ENCODE assay signal across 8 mouse cellular contexts in the genomic region with DNA sequence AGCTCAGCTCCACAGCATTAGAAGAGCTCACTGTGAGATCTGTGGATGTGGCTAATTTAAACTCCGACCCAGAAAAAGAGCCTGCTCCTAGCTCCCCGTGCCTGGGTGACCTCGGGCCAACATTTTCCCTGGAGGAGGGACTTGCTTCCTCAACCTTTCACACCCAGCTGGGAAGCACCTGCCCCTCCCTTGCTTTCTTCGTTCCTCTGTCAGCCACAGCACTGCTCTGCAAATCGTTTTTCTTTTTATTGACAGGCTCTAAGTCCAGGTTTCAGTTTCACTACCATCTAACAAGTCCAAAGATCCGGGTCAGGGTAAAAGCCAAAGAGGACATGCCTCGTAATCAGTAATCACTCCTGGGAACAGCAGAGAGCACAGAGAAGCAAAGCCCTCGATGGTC.
DNase-seq lines count a peak whose midpoint lies in the region; ATAC-seq lines count a peak whose summit lies in the region.
"Had no signal": no experiment of that assay in that cellular context is flagged by ENCODE, and none has a peak within 500 bp of the region (broad histone marks: within the 10 kb centered on the region; RNA-seq: fewer than 3 reads in every experiment).

No protein-coding gene starts in this region.

- WGBS in embryonic facial prominence, embryonic 10.5 days = 25% methylated on average over 8 of the region's 8 CpGs
- WGBS in intestine, embryonic 14.5 days = 18% methylated on average over 8 of the region's 8 CpGs
- WGBS in liver, embryonic 11.5 days = 36% methylated on average over 8 of the region's 8 CpGs
- WGBS in forebrain, embryonic 14.5 days = 70% methylated on average over 8 of the region's 8 CpGs

- ATAC-seq in intestine, embryonic 14.5 days (replicated peaks; ENCODE audit: low FRiP score, low TSS enrichment, low read depth) = peak; percentile 56
- peak; percentile 50; the same call in 1 of the 2 replicates for ATAC-seq in liver, embryonic 11.5 days (replicated peaks; ENCODE audit: low FRiP score)
- no peak for ATAC-seq in forebrain, embryonic 14.5 days

- H3K4me3 ChIP-seq in embryonic facial prominence, embryonic 10.5 days = no peak overlapping the region; the same call in 1 of the 2 replicates
- H3K4me3 ChIP-seq in intestine, embryonic 14.5 days (ENCODE audit: low read depth, low read length) = no peak overlapping the region
- H3K4me3 ChIP-seq in liver, embryonic 11.5 days (ENCODE audit: low read depth, low read length) = no peak overlapping the region
- no peak overlapping the region for H3K4me3 ChIP-seq in forebrain, embryonic 14.5 days (ENCODE audit: low read depth, low read length)

- H3K36me3 ChIP-seq in embryonic facial prominence, embryonic 10.5 days (replicated peaks) = no peaks in the 10 kb centered on the region
- H3K36me3 ChIP-seq in intestine, embryonic 14.5 days (ENCODE audit: control insufficient read depth, insufficient read depth, low read length) = no peaks in the 10 kb centered on the region
- H3K36me3 ChIP-seq in liver, embryonic 11.5 days (ENCODE audit: control insufficient read depth, insufficient read depth, low read length) = no peaks in the 10 kb centered on the region
- H3K36me3 ChIP-seq in forebrain, embryonic 14.5 days (ENCODE audit: control insufficient read depth, insufficient read depth, low read length) = no peaks in the 10 kb centered on the region

- peaks cover 30% of the 10 kb centered on the region for H3K4me1 ChIP-seq in embryonic facial prominence, embryonic 10.5 days
- H3K4me1 ChIP-seq in intestine, embryonic 14.5 days (replicated peaks; ENCODE audit: control insufficient read depth, insufficient read depth, low read length) = peaks cover 30% of the 10 kb centered on the region
- no peaks in the 10 kb centered on the region for H3K4me1 ChIP-seq in liver, embryonic 11.5 days (replicated peaks; ENCODE audit: control insufficient read depth, insufficient read depth, low read length)
- peaks cover 7% of the 10 kb centered on the region for H3K4me1 ChIP-seq in forebrain, embryonic 14.5 days (ENCODE audit: control insufficient read depth, insufficient read depth, low read length)

- H3K27ac ChIP-seq in embryonic facial prominence, embryonic 10.5 days (replicated peaks) = no peak overlapping the region
- no peak overlapping the region for H3K27ac ChIP-seq in intestine, embryonic 14.5 days (ENCODE audit: low read depth)
- peak overlapping the region; percentile 49 for H3K27ac ChIP-seq in liver, embryonic 11.5 days (ENCODE audit: low read depth, low read length)
- no peak overlapping the region for H3K27ac ChIP-seq in forebrain, embryonic 14.5 days (ENCODE audit: low read depth, low read length)
- H3K27ac ChIP-seq: macrophage had no signal

- DNase-seq in adrenal gland, postnatal 14 days = peak; percentile 66
- DNase-seq in embryonic facial prominence, embryonic 10.5 days (ENCODE audit: low spot score) = peak; percentile 59
- no peak for DNase-seq in intestine, embryonic 14.5 days (ENCODE audit: low spot score)
- no peak for DNase-seq in liver, embryonic 11.5 days (ENCODE audit: low spot score)
- DNase-seq in forebrain, embryonic 14.5 days (ENCODE audit: low spot score) = no peak
- no peak for DNase-seq in thymus, postnatal 25 days
- no peak for DNase-seq in layer of hippocampus, adult 9-10 months (ENCODE audit: low spot score)

- no peaks in the 10 kb centered on the region for H3K9me3 ChIP-seq in embryonic facial prominence, embryonic 10.5 days
- H3K9me3 ChIP-seq in intestine, embryonic 14.5 days (ENCODE audit: control insufficient read depth, low read length) = no peaks in the 10 kb centered on the region
- no peaks in the 10 kb centered on the region for H3K9me3 ChIP-seq in liver, embryonic 11.5 days (ENCODE audit: control insufficient read depth, low read length)
- H3K9me3 ChIP-seq in forebrain, embryonic 14.5 days (replicated peaks; ENCODE audit: control insufficient read depth, low read length) = no peaks in the 10 kb centered on the region

- H3K9ac ChIP-seq in intestine, embryonic 14.5 days (ENCODE audit: low read length) = no peak overlapping the region
- no peak overlapping the region for H3K9ac ChIP-seq in liver, embryonic 11.5 days (ENCODE audit: low read depth, low read length)
- no peak overlapping the region for H3K9ac ChIP-seq in forebrain, embryonic 14.5 days (ENCODE audit: low read length)

- no peaks in the 10 kb centered on the region for H3K27me3 ChIP-seq in embryonic facial prominence, embryonic 10.5 days (replicated peaks; ENCODE audit: low read depth, poor library complexity, severe bottlenecking)
- H3K27me3 ChIP-seq in intestine, embryonic 14.5 days (replicated peaks; ENCODE audit: control insufficient read depth, insufficient read depth, low read length) = no peaks in the 10 kb centered on the region
- H3K27me3 ChIP-seq in liver, embryonic 11.5 days (replicated peaks; ENCODE audit: control insufficient read depth, insufficient read depth, low read length) = no peaks in the 10 kb centered on the region
- no peaks in the 10 kb centered on the region for H3K27me3 ChIP-seq in forebrain, embryonic 14.5 days (replicated peaks; ENCODE audit: control insufficient read depth, insufficient read depth, low read length)

- peak overlapping the region; percentile 31 for H3K4me2 ChIP-seq in intestine, embryonic 14.5 days (ENCODE audit: low read length)
- peak overlapping the region; percentile 46 for H3K4me2 ChIP-seq in liver, embryonic 11.5 days
- no peak overlapping the region for H3K4me2 ChIP-seq in forebrain, embryonic 14.5 days (ENCODE audit: low read length)

Comparison
In these comparisons a context has a peak if more than half of its experiments do, and no peak if none do; other contexts are left out.
1. DNase-seq: peak in adrenal gland, postnatal 14 days (single experiment) and embryonic facial prominence, embryonic 10.5 days (single experiment); none in intestine, embryonic 14.5 days (single experiment), liver, embryonic 11.5 days (single experiment), forebrain, embryonic 14.5 days (single experiment), thymus, postnatal 25 days (single experiment) and layer of hippocampus, adult 9-10 months (single experiment).